Mouse (Mus musculus) C2C12 (cell line): ENCODE data around the gene Gja5.

Experiments
- CEBPB ChIP-seq: IDR thresholded peaks from one replicate; pipeline ENCODE4 v1.6.1; 2011; ENCODE audit warnings: low read depth, mild to moderate bottlenecking, control low read depth, moderate library complexity
- CTCF ChIP-seq: IDR thresholded peaks from one replicate; pipeline ENCODE4 v1.5.1; 2011; ENCODE audit not compliant: control insufficient read depth, insufficient read depth, insufficient read length
- FOSL1 ChIP-seq: IDR thresholded peaks from one replicate; pipeline ENCODE4 v1.8.0; 2011; ENCODE audit warnings: mild to moderate bottlenecking, low read length; ENCODE audit not compliant: poor library complexity, insufficient read depth, severe bottlenecking
- MAX ChIP-seq: IDR thresholded peaks from one replicate; pipeline ENCODE4 v1.6.1; 2011; ENCODE audit warnings: mild to moderate bottlenecking, control low read depth
- MYOD1 ChIP-seq: IDR thresholded peaks from one replicate; pipeline ENCODE4 v1.6.1; 2011; ENCODE audit warnings: low read depth; ENCODE audit not compliant: control insufficient read depth, insufficient read length
- MYOG ChIP-seq: IDR thresholded peaks from one replicate; pipeline ENCODE4 v1.6.1; 2011; ENCODE audit not compliant: control insufficient read depth, insufficient read length; ENCODE audit errors: extremely low read depth
- USF1 ChIP-seq: IDR thresholded peaks from one replicate; pipeline ENCODE4 v1.6.1; 2011; ENCODE audit warnings: low read depth, mild to moderate bottlenecking, control low read depth, moderate library complexity

DNA sequence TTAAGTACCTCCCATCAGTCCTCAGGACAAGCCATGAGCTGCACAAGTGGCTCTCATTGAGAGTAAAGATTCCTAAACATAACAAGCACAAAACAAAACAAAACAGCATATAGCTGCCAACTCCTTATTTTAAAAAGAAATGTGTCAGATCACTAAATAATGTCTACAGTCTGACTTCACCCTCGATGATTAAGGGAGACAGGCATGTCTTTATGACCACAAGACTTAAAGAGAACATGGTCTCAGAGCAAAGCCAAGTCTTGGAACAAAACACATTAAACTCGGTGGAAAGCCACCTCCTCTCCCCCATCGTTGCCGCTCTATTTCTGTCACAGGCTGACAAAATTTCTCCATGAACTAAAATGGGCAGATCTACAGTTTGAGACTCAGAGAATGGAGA is 20.1 kb downstream of the Gja5 start:
- no peak for TF ChIP-seq CTCF
- no peak for TF ChIP-seq MYOD1
- TF ChIP-seq MAX: no peak
- TF ChIP-seq MYOG: no peak
- TF ChIP-seq USF1: no peak
- no peak for TF ChIP-seq CEBPB
- no peak for TF ChIP-seq FOSL1
